Mouse (Mus musculus) gastrocnemius, postnatal 14 days (tissue): Measurements from ENCODE around the gene Ccdc58. TPM values are rescaled to one million over a fixed set of nuclear protein-coding genes. Genes with fewer than 3 reads are reported as not detected.

Source experiments
- total RNA-seq, 2 experiments: library from RNA; stranded (reverse); gene quantifications; 2 replicates each; pipeline ENCODE4 v1.2.3; 2021

The Ccdc58 gene
- total RNA-seq, 2 experiments from 2014 or later, result 30.7 to 31.3 TPM

Other genes starting within 250 kb of the Ccdc58 start
- 1 to 10 TPM; 3.0 to 3.3 TPM for gene Parp14, start 200.1 kb upstream of the Ccdc58 start, total RNA-seq
- 1 to 10 TPM; 5.2 to 5.5 TPM for gene Parp9, start 133.2 kb upstream of the Ccdc58 start, total RNA-seq
- gene Dtx3l, start 132.5 kb upstream of the Ccdc58 start, total RNA-seq, result 1 to 10 TPM; 4.5 to 4.9 TPM
- 100 to 1,000 TPM in 1 of 2 experiments, 10 to 100 TPM in 1; 96.7 to 118 TPM for gene Kpna1, start 92.9 kb upstream of the Ccdc58 start, total RNA-seq
- 1 to 10 TPM; 2.1 to 2.3 TPM for gene Wdr5b, start 30.5 kb upstream of the Ccdc58 start, total RNA-seq
- gene Fam162a, start 91 bp upstream of the Ccdc58 start, total RNA-seq, result 100 to 1,000 TPM; 133 TPM
- not detected for gene Csta1, start 59.6 kb downstream of the Ccdc58 start, total RNA-seq
- not detected for gene Stfa2l1, start 85.1 kb downstream of the Ccdc58 start, total RNA-seq
- not detected for gene Gm5483, start 112.5 kb downstream of the Ccdc58 start, total RNA-seq
- not detected for gene Gm5416, start 138.7 kb downstream of the Ccdc58 start, total RNA-seq
- gene 2010005H15Rik, start 149.8 kb downstream of the Ccdc58 start, total RNA-seq, result not detected
- not detected for gene Stfa1, start 205.3 kb downstream of the Ccdc58 start, total RNA-seq